Comparison of ENCODE assay signal across 8 mouse cellular contexts in genomic region chr3:137057225-137057910, GRCm38 (mm10).
DNase-seq lines count a peak whose midpoint lies in the region; ATAC-seq and TF ChIP-seq lines count a peak whose summit lies in the region.

No protein-coding gene starts in this region.

- H3K4me3 ChIP-seq in hindbrain, embryonic 12.5 days, result no peak overlapping the region
- no peak overlapping the region for H3K4me3 ChIP-seq in intestine, embryonic 15.5 days (replicated peaks)
- no peak overlapping the region for H3K4me3 ChIP-seq in lung, postnatal 0 days (ENCODE audit: low read depth, low read length)
- no peak overlapping the region for H3K4me3 ChIP-seq in kidney, embryonic 14.5 days (ENCODE audit: low read length)

- no peak overlapping the region for H3K9ac ChIP-seq in hindbrain, embryonic 12.5 days
- H3K9ac ChIP-seq in intestine, embryonic 15.5 days, result no peak overlapping the region
- no peak overlapping the region for H3K9ac ChIP-seq in lung, postnatal 0 days (replicated peaks; ENCODE audit: low read depth)
- no peak overlapping the region for H3K9ac ChIP-seq in kidney, embryonic 14.5 days (ENCODE audit: low read depth, low read length)

- H3K4me1 ChIP-seq in hindbrain, embryonic 12.5 days, result peaks cover 8% of the 10 kb centered on the region
- H3K4me1 ChIP-seq in intestine, embryonic 15.5 days (replicated peaks), result no peaks in the 10 kb centered on the region
- H3K4me1 ChIP-seq in lung, postnatal 0 days (ENCODE audit: insufficient read depth, low read depth, low read length), result no peaks in the 10 kb centered on the region
- no peaks in the 10 kb centered on the region for H3K4me1 ChIP-seq in kidney, embryonic 14.5 days (ENCODE audit: control insufficient read depth, insufficient read depth, low read length)

- intact Hi-C loops in left cerebral cortex, postnatal 25 days (cut with DNase I), result no loop called here

- H3K9me3 ChIP-seq in hindbrain, embryonic 12.5 days (replicated peaks), result no peaks in the 10 kb centered on the region
- H3K9me3 ChIP-seq in intestine, embryonic 15.5 days, result no peaks in the 10 kb centered on the region
- no peaks in the 10 kb centered on the region for H3K9me3 ChIP-seq in lung, postnatal 0 days (ENCODE audit: low read length)
- H3K9me3 ChIP-seq in kidney, embryonic 14.5 days (ENCODE audit: control insufficient read depth, low read length), result no peaks in the 10 kb centered on the region

- no peaks in the 10 kb centered on the region for H3K27me3 ChIP-seq in hindbrain, embryonic 12.5 days
- no peaks in the 10 kb centered on the region for H3K27me3 ChIP-seq in intestine, embryonic 15.5 days (replicated peaks)
- H3K27me3 ChIP-seq in lung, postnatal 0 days (replicated peaks; ENCODE audit: insufficient read depth, low read length), result no peaks in the 10 kb centered on the region
- H3K27me3 ChIP-seq in kidney, embryonic 14.5 days (ENCODE audit: control insufficient read depth, insufficient read depth, low read length), result no peaks in the 10 kb centered on the region

- 41% methylated on average over 6 of the region's 6 CpGs for WGBS in hindbrain, embryonic 12.5 days
- 66% methylated on average over 6 of the region's 6 CpGs for WGBS in intestine, embryonic 15.5 days
- 62% methylated on average over 6 of the region's 6 CpGs for WGBS in lung, postnatal 0 days
- WGBS in kidney, embryonic 14.5 days, result 54% methylated on average over 6 of the region's 6 CpGs

- no peaks in the 10 kb centered on the region for H3K36me3 ChIP-seq in hindbrain, embryonic 12.5 days
- no peaks in the 10 kb centered on the region for H3K36me3 ChIP-seq in intestine, embryonic 15.5 days
- no peaks in the 10 kb centered on the region for H3K36me3 ChIP-seq in lung, postnatal 0 days (ENCODE audit: insufficient read depth, low read length)
- H3K36me3 ChIP-seq in kidney, embryonic 14.5 days (ENCODE audit: control insufficient read depth, insufficient read depth, low read length), result no peaks in the 10 kb centered on the region

- no peak for TF ChIP-seq CTCF in lung, postnatal 0 days (IDR thresholded peaks at IDR 0.05)

- peak; percentile 93 for ATAC-seq in hindbrain, embryonic 12.5 days (ENCODE audit: low FRiP score)
- ATAC-seq in intestine, embryonic 15.5 days, result no peak
- no peak for ATAC-seq in lung, postnatal 0 days
- ATAC-seq in kidney, embryonic 14.5 days (ENCODE audit: low FRiP score, low TSS enrichment), result no peak

- H3K4me2 ChIP-seq in hindbrain, embryonic 12.5 days (replicated peaks), result 0 out of 2 replicates have a peak overlapping the region, but pooled peaks have one; percentile 4
- H3K4me2 ChIP-seq in intestine, embryonic 15.5 days (replicated peaks), result no peak overlapping the region
- H3K4me2 ChIP-seq in lung, postnatal 0 days (replicated peaks; ENCODE audit: low read depth, low read length), result no peak overlapping the region
- no peak overlapping the region for H3K4me2 ChIP-seq in kidney, embryonic 14.5 days (replicated peaks; ENCODE audit: low read depth, low read length)

- TF ChIP-seq EP300 in lung, postnatal 0 days (IDR thresholded peaks at IDR 0.05), result no peak

- DNase-seq in lung, postnatal 10 days, result peak; percentile 1
- no peak for DNase-seq in lung, postnatal 4 days
- peak; percentile 80 to 87 for DNase-seq in left cerebral cortex, postnatal 25 days (ENCODE audit: low spot score in 2 of 2)
- DNase-seq in right cerebral cortex, postnatal 36 days (ENCODE audit: low spot score in 2 of 2), result peak; percentile 77 to 85
- DNase-seq in lung, postnatal 0 days (ENCODE audit: low spot score), result no peak

- 0 out of 2 replicates have a peak overlapping the region, but pooled peaks have one; percentile 23 for H3K27ac ChIP-seq in hindbrain, embryonic 12.5 days
- H3K27ac ChIP-seq in intestine, embryonic 15.5 days, result no peak overlapping the region
- H3K27ac ChIP-seq in lung, postnatal 0 days (ENCODE audit: low read length), result no peak overlapping the region
- H3K27ac ChIP-seq in kidney, embryonic 14.5 days (ENCODE audit: low read depth, low read length), result no peak overlapping the region

Comparison
In these comparisons a context has a peak if more than half of its experiments do, and no peak if none do; other contexts are left out.
1. DNase-seq: peak in lung, postnatal 10 days (single experiment), left cerebral cortex, postnatal 25 days (2 of 2) and right cerebral cortex, postnatal 36 days (2 of 2); none in lung, postnatal 4 days (0 of 2) and lung, postnatal 0 days (single experiment).